Mouse (Mus musculus): ENCODE data around the gene Pde6g.

DNA sequence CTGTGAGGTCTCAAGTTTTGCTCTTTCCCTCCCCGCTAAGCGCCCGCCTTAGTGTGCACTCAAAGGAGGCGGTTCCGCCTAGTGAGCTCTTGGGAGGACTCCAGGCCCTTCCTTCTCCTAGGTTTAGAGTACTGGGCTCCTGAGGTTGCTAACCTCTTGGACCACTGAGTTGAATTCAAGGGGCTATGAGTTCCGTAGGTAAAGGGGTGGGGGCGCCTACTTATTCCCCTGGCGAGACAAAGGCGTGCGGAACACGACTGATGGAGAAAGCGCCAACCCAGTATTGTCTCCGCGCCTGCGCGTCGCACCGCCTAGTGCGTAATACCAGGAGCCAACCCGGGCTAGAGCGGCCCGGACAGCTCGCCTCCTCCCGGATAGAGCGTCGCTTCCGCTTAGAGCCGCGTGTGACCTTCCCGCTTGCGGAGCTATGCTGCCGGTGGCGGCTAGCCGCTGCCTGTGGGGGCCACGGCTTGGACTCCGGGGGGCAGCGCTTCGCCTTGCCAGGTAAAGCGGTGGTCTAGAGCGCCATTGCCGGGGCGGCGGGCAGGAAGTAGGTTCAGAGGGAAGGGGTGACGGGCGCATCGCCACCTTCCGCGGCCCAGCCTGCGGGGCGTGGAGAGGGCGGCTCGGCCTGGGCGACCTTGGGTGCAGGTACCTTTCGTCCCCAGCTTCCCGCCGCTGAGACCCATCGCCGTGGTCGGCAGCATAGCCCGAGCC lies 31.1 kb upstream of the Pde6g start, which contains the start of gene Mrpl12:
- TF ChIP-seq CTCF (IDR thresholded peaks at IDR 0.05; ENCODE audit: control insufficient read depth, insufficient read depth, low read length) (no peak), POLR2A (IDR thresholded peaks at IDR 0.05; ENCODE audit: borderline replicate concordance, control insufficient read depth, low read depth, low read length) (peak; percentile 73)

All from bone marrow, adult 2 months (tissue).